Mouse (Mus musculus) heart, adult 2 months (tissue): ENCODE measurements around the gene Shisal2a.

Experiments used
- CTCF ChIP-seq: fragments of 200-600 bp; IDR thresholded peaks from 2 replicates; pipeline ENCODE4 v1.8.1; 2022; ENCODE audit warnings: antibody characterized with exemption, mild to moderate bottlenecking, moderate library complexity
- EP300 ChIP-seq: fragments of 200-500 bp; IDR thresholded peaks from 2 replicates; pipeline ENCODE4 v1.6.1; 2011; ENCODE audit warnings: low read depth, low read length, control low read depth; ENCODE audit not compliant: insufficient read depth
- POLR2A ChIP-seq: fragments of 200-500 bp; IDR thresholded peaks from 2 replicates; pipeline ENCODE4 v1.6.1; 2011; ENCODE audit warnings: mild to moderate bottlenecking, low read depth, low read length, control low read depth; ENCODE audit not compliant: insufficient read depth

DNA sequence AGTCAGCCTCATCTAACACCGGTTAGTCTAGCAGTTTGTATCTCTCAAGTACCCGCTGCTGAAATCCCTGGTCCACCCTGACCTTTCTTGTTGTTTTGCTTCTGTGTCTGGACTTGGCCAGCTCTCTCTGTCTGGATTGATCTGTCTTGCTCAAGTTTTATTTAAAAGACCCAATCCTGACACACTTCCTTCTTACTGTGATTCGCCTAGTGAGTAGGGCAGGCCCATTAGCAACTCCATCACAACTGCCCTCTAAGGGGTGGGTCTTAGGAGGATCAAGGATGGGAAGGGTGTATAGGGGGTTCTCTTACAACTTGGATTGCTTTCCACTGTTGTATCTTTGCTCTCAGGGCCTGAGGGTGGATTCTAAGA, 22.6 kb upstream of the Shisal2a start:
- TF ChIP-seq CTCF (no peak), POLR2A (no peak; the same call in 1 of the 2 replicates), EP300 (no peak)
